Mouse (Mus musculus): ENCODE results near the gene Rgs8.

DNA sequence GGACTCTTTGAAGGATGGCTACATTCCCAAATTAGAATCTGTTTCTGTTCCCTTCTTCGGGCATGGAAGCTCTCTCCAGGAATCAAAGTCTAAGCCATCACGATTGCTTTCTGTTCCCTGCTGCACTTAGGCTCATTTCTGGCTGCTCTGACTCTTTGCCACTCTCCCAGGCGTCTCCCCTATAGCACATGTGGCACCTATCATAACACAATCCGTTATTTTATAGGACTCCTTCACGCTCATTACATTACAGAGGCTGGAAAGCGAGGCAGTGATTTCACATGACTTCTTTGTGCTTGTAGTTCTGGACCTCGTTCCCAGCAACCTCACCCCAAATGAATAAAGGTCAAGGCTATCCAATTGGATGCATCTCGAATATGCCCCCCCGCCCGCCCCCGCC lies 30.4 kb downstream of the Rgs8 start:
- no peak for TF ChIP-seq POLR2A (IDR thresholded peaks at IDR 0.05; ENCODE audit: insufficient read length, low read depth)
- no peak for TF ChIP-seq E2F4 (IDR thresholded peaks at IDR 0.05; ENCODE audit: insufficient read depth)
- TF ChIP-seq USF1 (IDR thresholded peaks at IDR 0.05; ENCODE audit: low read depth) = no peak
- TF ChIP-seq POLR2AphosphoS2 (IDR thresholded peaks at IDR 0.05; ENCODE audit: insufficient read length, low read depth) = no peak
- TF ChIP-seq TCF12 (IDR thresholded peaks at IDR 0.05; ENCODE audit: insufficient read depth, poor library complexity, severe bottlenecking) = no peak
- TF ChIP-seq CEBPB (IDR thresholded peaks at IDR 0.05; ENCODE audit: insufficient read depth, poor library complexity, severe bottlenecking) = no peak
- no peak for TF ChIP-seq MAX (IDR thresholded peaks at IDR 0.05; ENCODE audit: low read depth)
- TF ChIP-seq MYOD1 (IDR thresholded peaks at IDR 0.05; ENCODE audit: control insufficient read depth in 1 of 3, insufficient read length in 2 of 3, low read depth in 2 of 3) = no peak
- TF ChIP-seq MYOG (IDR thresholded peaks at IDR 0.05; ENCODE audit: control insufficient read depth in 1 of 3, insufficient read depth in 1 of 3, insufficient read length in 2 of 3, low read depth in 2 of 3) = no peak
- no peak for TF ChIP-seq SRF (IDR thresholded peaks at IDR 0.05; ENCODE audit: control insufficient read depth, insufficient read length, low read depth)
